Mouse (Mus musculus): ENCODE data around the gene Hmgxb4. TPM values are rescaled to one million over a fixed set of nuclear protein-coding genes. Genes with fewer than 3 reads are reported as not detected.

The Hmgxb4 gene
- polyA plus RNA-seq, 1 experiment, result 28.7 TPM

DNA sequence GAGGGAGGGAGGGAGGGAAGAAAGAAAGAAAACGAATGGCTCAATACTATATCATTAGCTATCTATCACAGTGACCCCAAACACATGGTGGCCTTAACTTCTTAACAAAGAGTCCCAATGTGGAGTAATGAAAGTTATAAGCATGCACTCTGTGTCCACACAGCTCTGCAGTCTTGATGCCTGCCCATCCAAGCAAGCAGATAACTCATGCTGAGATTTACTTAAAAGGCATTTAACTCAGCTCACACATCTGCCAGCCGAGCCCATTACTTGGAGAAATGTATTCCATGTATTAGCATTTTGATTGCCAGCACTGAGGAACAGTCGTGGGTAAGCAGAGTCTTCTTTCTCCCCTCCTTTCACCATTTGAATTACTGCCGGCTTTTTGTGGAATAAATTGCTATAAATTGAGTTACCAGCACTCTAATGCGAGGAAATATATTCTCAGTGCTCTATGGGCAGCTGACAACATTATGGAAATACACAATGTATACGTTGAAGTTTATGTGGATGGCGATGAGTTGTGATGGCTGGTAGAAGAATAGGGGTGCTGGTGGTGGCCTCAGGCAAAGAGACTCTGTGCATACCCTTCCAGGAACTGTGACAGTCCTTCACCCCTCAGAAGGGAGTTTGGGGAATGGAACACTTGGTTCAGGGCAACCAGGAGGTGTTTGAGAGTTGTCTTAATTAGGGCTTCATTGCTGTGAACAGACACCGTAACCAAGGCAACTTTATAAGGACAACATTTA lies 19.9 kb upstream of the Hmgxb4 start:
- H3K27ac ChIP-seq (ENCODE audit: control insufficient read depth, insufficient read depth, low read length), result no peak overlapping the region
- WGBS, result 91% methylated on average over 8 of the region's 8 CpGs
- no peaks in the 10 kb centered on the region for H3K36me3 ChIP-seq (ENCODE audit: control insufficient read depth, insufficient read depth, low read length)
- H3K4me3 ChIP-seq (ENCODE audit: control insufficient read depth, insufficient read depth, low read length), result no peak overlapping the region
- no peak for TF ChIP-seq POLR2A (IDR thresholded peaks at IDR 0.05; ENCODE audit: control insufficient read depth, extremely low read depth, insufficient read depth, low read length, poor library complexity)
- TF ChIP-seq CTCF (IDR thresholded peaks at IDR 0.05; ENCODE audit: borderline replicate concordance, control insufficient read depth, extremely low read depth, insufficient read depth, low read length, poor library complexity), result no peak
- no peaks in the 10 kb centered on the region for H3K4me1 ChIP-seq (replicated peaks; ENCODE audit: control insufficient read depth, insufficient read depth, low read length)
- no peak for DNase-seq
- no peaks in the 10 kb centered on the region for H3K27me3 ChIP-seq (ENCODE audit: control insufficient read depth, insufficient read depth, low read length)

DNA sequence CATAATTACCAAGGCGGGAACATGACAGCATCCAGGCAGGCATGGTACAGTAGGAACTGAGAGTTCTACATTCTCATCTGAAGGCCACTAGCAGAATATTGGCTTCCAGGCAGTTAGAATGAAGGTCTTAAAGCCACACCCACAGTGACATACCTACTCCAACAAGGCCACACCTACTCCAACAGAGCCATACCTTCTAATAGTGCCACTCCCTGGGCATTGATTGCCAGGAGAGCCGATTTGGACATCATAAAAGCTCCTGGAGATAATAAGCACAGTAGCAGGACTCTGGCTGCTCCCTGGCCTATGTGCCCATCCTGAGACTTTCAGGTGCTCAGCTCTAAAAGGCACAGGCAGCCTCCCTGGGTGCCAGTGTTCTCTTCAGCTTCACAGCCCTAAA lies 19.3 kb upstream of the Hmgxb4 start:
- Histone ChIP-seq H3K36me3 (ENCODE audit: control insufficient read depth, insufficient read depth, low read length) (no peaks in the 10 kb centered on the region), H3K27me3 (ENCODE audit: control insufficient read depth, insufficient read depth, low read length) (no peaks in the 10 kb centered on the region), H3K27ac (ENCODE audit: control insufficient read depth, insufficient read depth, low read length) (no peak overlapping the region), H3K4me1 (replicated peaks; ENCODE audit: control insufficient read depth, insufficient read depth, low read length) (no peaks in the 10 kb centered on the region), H3K4me3 (ENCODE audit: control insufficient read depth, insufficient read depth, low read length) (no peak overlapping the region)
- WGBS, result 86% methylated on average over 2 of the region's 2 CpGs
- TF ChIP-seq POLR2A (IDR thresholded peaks at IDR 0.05; ENCODE audit: control insufficient read depth, extremely low read depth, insufficient read depth, low read length, poor library complexity), result no peak
- no peak for TF ChIP-seq CTCF (IDR thresholded peaks at IDR 0.05; ENCODE audit: borderline replicate concordance, control insufficient read depth, extremely low read depth, insufficient read depth, low read length, poor library complexity)
- DNase-seq, result no peak

DNA sequence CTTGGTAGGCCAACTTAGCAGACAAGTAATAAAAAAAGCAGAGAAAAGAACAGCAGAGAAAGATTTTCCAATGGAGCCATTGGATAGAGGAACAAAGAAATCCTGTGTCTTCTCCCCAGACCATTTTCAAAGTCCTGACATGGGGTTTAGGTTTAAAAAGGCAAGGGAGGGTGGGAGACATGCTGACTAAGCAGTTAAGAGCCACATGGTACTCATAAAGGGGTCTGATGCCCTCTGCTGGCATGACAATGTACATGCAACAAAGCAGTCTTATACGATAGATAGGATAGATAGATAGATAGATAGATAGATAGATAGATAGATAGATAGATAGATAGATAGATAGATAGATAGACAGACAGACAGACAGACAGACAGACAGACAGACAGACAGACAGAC lies 15.7 kb upstream of the Hmgxb4 start:
- DNase-seq, result peak; percentile 22
- TF ChIP-seq POLR2A (IDR thresholded peaks at IDR 0.05; ENCODE audit: control insufficient read depth, extremely low read depth, insufficient read depth, low read length, poor library complexity) (no peak), CTCF (IDR thresholded peaks at IDR 0.05; ENCODE audit: borderline replicate concordance, control insufficient read depth, extremely low read depth, insufficient read depth, low read length, poor library complexity) (no peak)
- Histone ChIP-seq H3K4me3 (ENCODE audit: control insufficient read depth, insufficient read depth, low read length) (no peak overlapping the region), H3K4me1 (replicated peaks; ENCODE audit: control insufficient read depth, insufficient read depth, low read length) (peaks cover 2% of the 10 kb centered on the region), H3K27ac (ENCODE audit: control insufficient read depth, insufficient read depth, low read length) (no peak overlapping the region), H3K27me3 (ENCODE audit: control insufficient read depth, insufficient read depth, low read length) (no peaks in the 10 kb centered on the region), H3K36me3 (ENCODE audit: control insufficient read depth, insufficient read depth, low read length) (no peaks in the 10 kb centered on the region)
- 76% methylated on average over 1 of the region's 1 CpGs for WGBS

DNA sequence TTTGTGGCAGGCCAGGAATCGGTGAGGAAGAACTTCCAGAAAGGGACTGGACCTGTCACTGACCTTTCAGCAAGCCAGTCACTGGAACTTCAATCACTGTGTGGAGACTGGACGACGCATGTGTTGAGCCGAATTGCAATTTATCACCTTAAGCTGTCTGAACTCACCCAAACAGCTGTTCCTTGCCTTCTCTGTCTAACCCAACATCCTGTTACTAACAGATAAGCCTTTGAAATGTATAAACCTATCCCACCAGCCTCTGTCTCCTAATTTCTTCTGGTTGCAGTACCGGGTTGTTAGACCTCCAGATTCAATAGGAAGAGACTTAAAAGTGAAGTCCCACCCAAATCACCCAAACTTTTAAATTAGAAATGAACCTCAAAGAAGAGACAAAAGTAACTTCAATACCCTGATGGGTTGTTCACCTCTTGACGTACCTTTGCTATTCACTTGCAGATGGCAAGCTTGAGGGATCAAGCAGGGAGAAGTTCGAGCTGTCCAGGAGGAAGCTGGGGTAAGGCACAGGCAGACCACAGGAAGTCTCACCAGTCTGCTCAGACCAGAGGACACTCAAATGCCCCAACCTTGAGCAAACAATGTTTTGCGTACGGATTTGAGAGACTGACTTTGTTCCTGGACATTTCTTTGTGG lies 13.0 kb upstream of the Hmgxb4 start:
- H3K4me1 ChIP-seq (replicated peaks; ENCODE audit: control insufficient read depth, insufficient read depth, low read length), result peaks cover 2% of the 10 kb centered on the region
- H3K4me3 ChIP-seq (ENCODE audit: control insufficient read depth, insufficient read depth, low read length), result no peak overlapping the region
- WGBS, result 27% methylated on average over 9 of the region's 9 CpGs
- H3K27me3 ChIP-seq (ENCODE audit: control insufficient read depth, insufficient read depth, low read length), result no peaks in the 10 kb centered on the region
- no peak for DNase-seq
- no peaks in the 10 kb centered on the region for H3K36me3 ChIP-seq (ENCODE audit: control insufficient read depth, insufficient read depth, low read length)
- no peak overlapping the region for H3K27ac ChIP-seq (ENCODE audit: control insufficient read depth, insufficient read depth, low read length)
- TF ChIP-seq POLR2A (IDR thresholded peaks at IDR 0.05; ENCODE audit: control insufficient read depth, extremely low read depth, insufficient read depth, low read length, poor library complexity) (no peak), CTCF (IDR thresholded peaks at IDR 0.05; ENCODE audit: borderline replicate concordance, control insufficient read depth, extremely low read depth, insufficient read depth, low read length, poor library complexity) (no peak)

DNA sequence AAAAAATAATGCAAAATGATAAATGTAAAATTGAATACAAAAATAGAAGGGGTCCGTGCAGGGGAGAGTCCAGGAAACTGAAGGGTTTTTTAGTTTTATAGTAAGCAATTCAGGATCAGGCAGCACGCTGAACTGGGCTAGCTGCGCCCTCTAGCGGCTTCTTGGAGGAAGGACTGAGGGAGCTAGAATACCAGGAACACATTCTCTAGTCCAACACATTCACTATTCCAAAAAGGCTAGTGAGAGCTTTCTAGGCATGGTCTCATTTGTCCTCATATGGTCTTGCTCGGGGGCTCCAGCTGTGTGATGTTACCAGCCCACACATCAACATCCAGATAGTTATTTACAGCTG lies 12.5 kb upstream of the Hmgxb4 start:
- TF ChIP-seq POLR2A (IDR thresholded peaks at IDR 0.05; ENCODE audit: control insufficient read depth, extremely low read depth, insufficient read depth, low read length, poor library complexity), result no peak
- DNase-seq, result peak; percentile 48
- Histone ChIP-seq H3K27ac (ENCODE audit: control insufficient read depth, insufficient read depth, low read length) (no peak overlapping the region), H3K27me3 (ENCODE audit: control insufficient read depth, insufficient read depth, low read length) (no peaks in the 10 kb centered on the region), H3K4me3 (ENCODE audit: control insufficient read depth, insufficient read depth, low read length) (no peak overlapping the region), H3K36me3 (ENCODE audit: control insufficient read depth, insufficient read depth, low read length) (no peaks in the 10 kb centered on the region), H3K4me1 (replicated peaks; ENCODE audit: control insufficient read depth, insufficient read depth, low read length) (peaks cover 2% of the 10 kb centered on the region)
- WGBS, result 2% methylated on average over 5 of the region's 5 CpGs

DNA sequence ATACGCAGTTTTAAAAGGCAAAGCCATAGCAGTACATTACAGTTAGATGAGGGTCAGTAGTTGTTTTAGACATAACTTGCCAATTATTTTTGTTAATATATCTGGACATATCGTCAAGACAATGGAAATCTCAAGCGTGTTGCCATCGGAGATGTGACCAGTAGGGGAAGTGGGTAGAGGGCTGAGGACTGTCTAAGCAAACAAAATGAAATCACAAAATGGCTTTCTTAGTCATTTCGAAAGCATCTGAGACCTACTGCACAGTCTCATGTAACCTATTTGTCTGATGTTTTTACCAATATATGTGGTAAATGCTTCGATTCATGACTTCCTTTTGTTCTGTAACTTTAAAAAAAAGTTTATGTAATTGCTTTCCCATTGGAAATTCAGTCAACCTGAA lies 11.3 kb upstream of the Hmgxb4 start:
- Histone ChIP-seq H3K27me3 (ENCODE audit: control insufficient read depth, insufficient read depth, low read length) (no peaks in the 10 kb centered on the region), H3K4me3 (ENCODE audit: control insufficient read depth, insufficient read depth, low read length) (no peak overlapping the region), H3K27ac (ENCODE audit: control insufficient read depth, insufficient read depth, low read length) (no peak overlapping the region), H3K4me1 (replicated peaks; ENCODE audit: control insufficient read depth, insufficient read depth, low read length) (peaks cover 2% of the 10 kb centered on the region), H3K36me3 (ENCODE audit: control insufficient read depth, insufficient read depth, low read length) (no peaks in the 10 kb centered on the region)
- DNase-seq, result no peak
- TF ChIP-seq POLR2A (IDR thresholded peaks at IDR 0.05; ENCODE audit: control insufficient read depth, extremely low read depth, insufficient read depth, low read length, poor library complexity) (no peak), CTCF (IDR thresholded peaks at IDR 0.05; ENCODE audit: borderline replicate concordance, control insufficient read depth, extremely low read depth, insufficient read depth, low read length, poor library complexity) (no peak)
- WGBS, result 93% methylated on average over 6 of the region's 6 CpGs

Data from thymus, adult 2 months (tissue).